Mouse (Mus musculus) neural tube, embryonic 12.5 days (tissue): ENCODE measurements around the gene Egf. TPM values are rescaled to one million over a fixed set of nuclear protein-coding genes. Genes with fewer than 3 reads are reported as not detected.

Experiments
- ATAC-seq: fragments of 200-750 bp; cut with Nextera tagmentation; 2 replicates; pipeline ENCODE4 v1.8.0; 2017; ENCODE audit warnings: low read depth, mild to moderate bottlenecking, moderate TSS enrichment, moderate library complexity; ENCODE audit not compliant: low FRiP score
- H3K27ac ChIP-seq: fragments of 300-500 bp; sonication (generic); 2 replicates; pipeline ENCODE4 v1.5.1; 2016
- H3K27me3 ChIP-seq: fragments of 300-500 bp; sonication (generic); replicated peaks from 2 replicates; pipeline ENCODE4 v1.6.1; 2016; ENCODE audit warnings: mild to moderate bottlenecking
- H3K36me3 ChIP-seq: fragments of 300-500 bp; sonication (generic); 2 replicates; pipeline ENCODE4 v1.6.1; 2016; ENCODE audit warnings: mild to moderate bottlenecking
- H3K4me1 ChIP-seq: fragments of 300-500 bp; sonication (generic); 2 replicates; pipeline ENCODE4 v1.6.1; 2016
- H3K4me2 ChIP-seq: fragments of 300-500 bp; sonication (generic); replicated peaks from 2 replicates; pipeline ENCODE4 v1.6.1; 2016; ENCODE audit warnings: mild to moderate bottlenecking
- H3K4me3 ChIP-seq: fragments of 300-500 bp; sonication (generic); 2 replicates; pipeline ENCODE4 v1.5.1; 2016
- H3K9ac ChIP-seq: fragments of 300-500 bp; sonication (generic); 2 replicates; pipeline ENCODE4 v1.6.1; 2016; ENCODE audit warnings: mild to moderate bottlenecking
- H3K9me3 ChIP-seq: fragments of 300-500 bp; sonication (generic); 2 replicates; pipeline ENCODE4 v1.6.1; 2016; ENCODE audit warnings: mild to moderate bottlenecking
- WGBS: fragments of 180-500 bp; shearing (Covaris S2); methylation state at CpG from one replicate; pipeline ENCODE4 v1.1.7; 2016; 5-methylcytosine and 5-hydroxymethylcytosine counted together
- polyA plus RNA-seq: library from polyadenylated mRNA; unstranded; fragments of >200 nt; fragmentation: Nextera tagmentation; extraction: Ambion mirVana; gene quantifications from 2 replicates; pipeline ENCODE4 v1.2.1, GENCODE M21; 2016

Gene Egf
- polyA plus RNA-seq, 1 experiment from 2014 or later: 1.8 TPM

DNA sequence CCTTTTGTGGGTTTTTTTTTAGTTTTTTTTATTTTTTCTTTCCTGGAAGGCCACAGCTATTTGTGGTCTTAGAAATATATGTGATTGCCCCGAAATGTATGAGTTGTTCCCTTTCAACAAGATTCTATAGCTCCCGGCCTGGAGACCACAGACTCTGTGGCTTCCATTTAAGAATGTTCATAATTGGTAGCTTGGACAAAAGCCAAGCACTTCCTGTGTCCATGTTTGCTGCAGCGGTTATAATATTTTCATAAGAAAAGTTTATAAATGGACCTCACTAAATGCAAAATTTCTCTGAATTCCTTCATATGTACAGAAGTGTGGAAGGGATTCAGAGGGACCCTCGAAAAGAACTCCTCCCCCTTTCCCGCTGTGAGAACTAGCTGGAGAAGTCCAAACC, 108.3 kb downstream of the Egf start:
- ATAC-seq: no peak
- 83% methylated on average over 5 of the region's 5 CpGs for WGBS
- no peak overlapping the region for H3K4me3 ChIP-seq
- no peak overlapping the region for H3K9ac ChIP-seq
- peaks cover 8% of the 10 kb centered on the region for H3K4me1 ChIP-seq
- no peaks in the 10 kb centered on the region for H3K36me3 ChIP-seq
- H3K27ac ChIP-seq: no peak overlapping the region
- H3K9me3 ChIP-seq: no peaks in the 10 kb centered on the region
- H3K27me3 ChIP-seq: no peaks in the 10 kb centered on the region
- H3K4me2 ChIP-seq: no peak overlapping the region

DNA sequence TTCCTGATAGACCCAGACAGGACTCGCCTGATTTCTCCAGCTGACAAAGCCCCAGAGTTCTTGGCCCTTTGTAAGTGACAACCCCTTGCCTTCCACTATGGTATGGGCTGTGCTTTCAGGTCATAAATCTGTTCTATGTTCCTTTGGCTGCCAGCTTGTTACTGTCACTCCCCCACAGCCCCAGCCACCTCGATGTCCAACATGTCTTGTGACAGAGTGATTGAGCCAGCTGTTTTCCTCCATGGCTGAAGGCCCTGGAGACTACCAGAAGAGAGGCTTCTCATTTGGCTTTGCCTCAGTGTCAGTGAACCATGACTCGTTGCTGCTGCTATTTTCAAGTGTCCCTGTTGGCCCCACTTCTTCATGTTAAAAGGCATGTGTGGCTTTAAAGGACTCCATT, 109.7 kb downstream of the Egf start:
- Histone ChIP-seq H3K27me3 (no peaks in the 10 kb centered on the region), H3K9me3 (no peaks in the 10 kb centered on the region), H3K36me3 (no peaks in the 10 kb centered on the region), H3K4me3 (no peak overlapping the region), H3K27ac (no peak overlapping the region), H3K4me2 (no peak overlapping the region), H3K4me1 (peaks cover 8% of the 10 kb centered on the region), H3K9ac (no peak overlapping the region)
- 41% methylated on average over 3 of the region's 3 CpGs for WGBS
- ATAC-seq: no peak

DNA sequence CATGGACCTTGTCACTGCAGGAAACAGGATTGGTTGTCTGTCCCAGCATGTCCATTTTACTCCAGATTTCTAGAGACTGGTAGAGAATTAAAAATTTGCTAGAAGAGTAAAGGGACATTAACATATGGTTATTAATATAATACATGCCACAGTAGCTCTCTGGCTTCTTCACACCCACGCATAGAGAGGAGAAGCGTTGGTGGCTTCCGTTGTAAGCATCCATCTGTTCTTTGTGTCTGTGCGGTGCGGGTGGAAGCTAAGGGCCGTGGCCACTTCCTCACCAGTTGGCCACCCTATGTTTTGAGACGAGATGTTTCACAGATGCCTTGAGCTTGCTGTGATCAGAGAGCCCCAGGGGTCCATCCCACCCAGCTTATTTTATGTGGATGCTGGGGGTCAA, 113.5 kb downstream of the Egf start:
- Histone ChIP-seq H3K36me3 (no peaks in the 10 kb centered on the region), H3K27me3 (no peaks in the 10 kb centered on the region), H3K4me1 (peaks cover 13% of the 10 kb centered on the region), H3K4me2 (no peak overlapping the region), H3K9ac (no peak overlapping the region), H3K4me3 (no peak overlapping the region), H3K9me3 (no peaks in the 10 kb centered on the region), H3K27ac (no peak overlapping the region)
- ATAC-seq: no peak
- WGBS: 86% methylated on average over 7 of the region's 7 CpGs

DNA sequence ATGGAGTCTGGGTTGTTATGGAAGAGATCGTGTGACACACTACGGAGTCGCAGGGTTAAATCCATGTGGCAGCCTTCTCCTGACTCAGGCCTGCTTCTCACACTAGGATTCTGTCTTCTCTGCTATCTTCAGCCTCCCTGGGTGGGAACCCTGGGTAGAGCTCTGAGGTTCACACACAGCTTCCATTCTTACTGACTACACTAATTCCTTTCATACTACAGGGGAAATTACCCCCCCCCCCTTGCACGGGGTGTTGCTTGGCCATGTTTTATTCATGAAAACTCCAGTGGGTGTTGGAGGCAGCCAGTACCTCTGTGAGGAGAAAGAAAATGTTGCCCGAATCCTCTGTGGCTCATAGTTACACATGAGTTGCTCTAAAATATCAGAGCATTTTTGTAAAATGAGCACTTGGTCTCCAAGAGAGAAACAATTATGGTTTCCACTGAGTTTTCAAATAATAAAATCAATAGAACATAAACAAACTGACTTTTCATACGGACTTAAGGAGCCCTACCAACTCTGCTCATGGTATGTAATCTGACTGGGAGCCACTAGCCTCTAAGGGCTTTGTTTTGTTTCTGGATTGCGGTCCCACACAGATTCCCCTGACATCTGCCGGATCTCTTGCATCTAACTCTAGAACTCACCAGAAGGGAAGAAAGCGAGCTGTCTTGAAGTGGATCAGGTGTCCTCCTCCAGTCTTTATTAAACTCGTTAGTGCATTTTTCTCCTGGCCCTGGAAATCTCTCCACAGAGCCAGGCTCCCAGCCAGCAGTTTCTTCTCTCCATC, 114.7 kb downstream of the Egf start:
- Histone ChIP-seq H3K4me2 (no peak overlapping the region), H3K4me1 (peaks cover 8% of the 10 kb centered on the region), H3K9me3 (no peaks in the 10 kb centered on the region), H3K4me3 (no peak overlapping the region), H3K36me3 (no peaks in the 10 kb centered on the region), H3K9ac (no peak overlapping the region), H3K27me3 (no peaks in the 10 kb centered on the region), H3K27ac (no peak overlapping the region)
- ATAC-seq: peak; percentile 74
- WGBS: 65% methylated on average over 10 of the region's 10 CpGs

DNA sequence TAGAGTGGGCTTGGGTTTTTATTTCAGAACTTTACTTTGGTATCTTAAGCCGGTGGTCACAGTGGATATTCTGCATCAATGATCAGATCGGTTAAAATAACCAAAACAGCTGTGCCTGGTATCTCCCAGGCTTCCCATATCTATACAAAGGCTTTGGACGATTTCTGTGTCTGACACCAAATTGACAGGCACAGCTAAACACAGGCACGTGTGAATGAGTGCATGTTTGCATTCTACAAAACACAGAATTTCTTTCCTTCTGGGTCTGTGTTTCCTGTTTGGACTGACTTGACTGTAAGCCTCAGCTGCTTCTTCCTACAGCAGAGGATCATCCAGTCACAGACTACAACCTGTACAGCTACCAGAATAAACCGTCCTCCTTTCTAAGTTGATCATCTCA, 115.4 kb downstream of the Egf start:
- H3K4me1 ChIP-seq: peaks cover 5% of the 10 kb centered on the region; the same call in 1 of the 2 replicates
- H3K4me3 ChIP-seq: no peak overlapping the region
- H3K9me3 ChIP-seq: no peaks in the 10 kb centered on the region
- 74% methylated on average over 5 of the region's 5 CpGs for WGBS
- no peaks in the 10 kb centered on the region for H3K27me3 ChIP-seq
- H3K9ac ChIP-seq: no peak overlapping the region
- no peak overlapping the region for H3K4me2 ChIP-seq
- no peak for ATAC-seq
- H3K36me3 ChIP-seq: no peaks in the 10 kb centered on the region
- no peak overlapping the region for H3K27ac ChIP-seq

DNA sequence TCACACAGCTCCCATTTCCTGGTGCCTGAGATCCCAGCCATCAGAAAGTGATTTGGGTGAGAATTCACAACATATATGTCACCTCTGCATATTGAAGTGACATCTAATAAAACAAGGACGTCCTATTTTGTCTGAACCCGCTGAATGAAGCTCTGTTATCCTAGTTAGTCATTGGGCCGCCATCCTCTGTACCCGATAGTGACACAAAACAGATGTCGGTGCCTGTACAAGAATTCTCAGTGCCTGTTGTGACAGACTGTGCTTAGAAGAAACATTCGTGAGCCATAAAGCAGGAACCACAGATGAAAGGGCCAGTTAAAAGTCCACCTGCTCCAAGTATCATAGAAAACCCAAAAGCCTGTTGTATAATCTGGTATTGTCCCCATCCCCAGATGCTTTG, 117.7 kb downstream of the Egf start:
- peaks cover 5% of the 10 kb centered on the region; the same call in 1 of the 2 replicates for H3K4me1 ChIP-seq
- H3K9ac ChIP-seq: no peak overlapping the region
- no peak overlapping the region for H3K4me2 ChIP-seq
- H3K9me3 ChIP-seq: no peaks in the 10 kb centered on the region
- H3K27me3 ChIP-seq: no peaks in the 10 kb centered on the region
- H3K36me3 ChIP-seq: peaks cover 9% of the 10 kb centered on the region; the same call in 1 of the 2 replicates
- ATAC-seq: no peak
- no peak overlapping the region for H3K27ac ChIP-seq
- 91% methylated on average over 6 of the region's 6 CpGs for WGBS
- H3K4me3 ChIP-seq: no peak overlapping the region

DNA sequence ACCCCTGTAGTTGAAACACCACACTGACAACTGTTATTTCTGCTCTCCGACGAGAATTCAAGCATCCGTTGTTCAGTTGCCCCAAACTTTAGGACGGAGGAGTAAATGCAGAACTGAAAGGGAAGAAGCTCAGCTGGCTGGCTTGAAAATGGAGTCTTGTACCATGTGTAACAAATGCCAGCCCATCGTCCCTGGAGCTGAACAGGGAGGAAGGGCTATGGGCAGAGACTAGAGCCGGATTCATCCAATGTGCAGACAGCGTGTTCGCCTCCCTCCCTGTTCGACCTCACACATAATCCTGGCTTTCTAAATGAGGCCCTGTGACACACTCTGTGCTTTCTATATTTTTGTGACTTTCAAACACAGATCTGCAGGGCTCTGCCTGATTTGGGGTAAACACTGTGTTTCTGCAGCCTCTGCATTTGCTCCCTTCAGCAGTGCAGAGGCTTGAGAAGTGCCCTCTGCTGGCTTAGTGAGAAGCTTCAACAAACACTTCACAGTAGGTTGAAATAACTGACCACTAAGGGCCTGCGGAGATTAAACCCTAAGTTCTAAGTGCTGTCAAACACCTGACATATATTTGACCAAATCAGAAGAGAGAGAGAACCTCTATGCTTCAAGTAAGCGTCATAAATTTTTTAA, 120.7 kb downstream of the Egf start:
- Histone ChIP-seq H3K9ac (no peak overlapping the region), H3K27me3 (no peaks in the 10 kb centered on the region), H3K27ac (no peak overlapping the region), H3K4me2 (no peak overlapping the region), H3K4me3 (no peak overlapping the region), H3K36me3 (peaks cover 18% of the 10 kb centered on the region; the same call in 1 of the 2 replicates), H3K4me1 (no peaks in the 10 kb centered on the region), H3K9me3 (no peaks in the 10 kb centered on the region)
- ATAC-seq: no peak
- WGBS: 88% methylated on average over 11 of the region's 11 CpGs

DNA sequence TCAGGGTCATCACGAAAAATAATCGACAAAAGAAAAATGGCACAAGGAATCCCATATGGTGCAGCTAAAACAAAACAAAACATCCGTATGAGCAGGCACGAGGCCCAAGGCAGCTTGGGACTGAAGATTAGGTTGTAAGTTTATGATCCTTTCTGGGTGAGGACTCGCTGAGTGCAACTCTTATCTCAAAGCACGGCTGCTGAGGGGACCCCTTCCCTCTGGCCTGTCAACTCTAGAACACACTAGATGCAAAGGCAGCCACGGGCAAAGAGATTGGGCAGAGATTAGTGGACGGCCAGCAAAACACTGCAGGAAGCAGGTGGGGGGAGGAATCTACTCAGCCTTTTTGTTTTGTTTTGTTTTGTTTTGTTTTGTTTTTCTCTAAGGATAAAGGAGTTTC, 121.6 kb downstream of the Egf start:
- no peak for ATAC-seq
- WGBS: 86% methylated on average over 8 of the region's 8 CpGs
- no peak overlapping the region for H3K4me2 ChIP-seq
- no peak overlapping the region for H3K4me3 ChIP-seq
- H3K27ac ChIP-seq: no peak overlapping the region
- H3K4me1 ChIP-seq: no peaks in the 10 kb centered on the region
- no peaks in the 10 kb centered on the region for H3K9me3 ChIP-seq
- no peaks in the 10 kb centered on the region for H3K27me3 ChIP-seq
- H3K9ac ChIP-seq: no peak overlapping the region
- H3K36me3 ChIP-seq: peaks cover 19% of the 10 kb centered on the region; the same call in 1 of the 2 replicates

DNA sequence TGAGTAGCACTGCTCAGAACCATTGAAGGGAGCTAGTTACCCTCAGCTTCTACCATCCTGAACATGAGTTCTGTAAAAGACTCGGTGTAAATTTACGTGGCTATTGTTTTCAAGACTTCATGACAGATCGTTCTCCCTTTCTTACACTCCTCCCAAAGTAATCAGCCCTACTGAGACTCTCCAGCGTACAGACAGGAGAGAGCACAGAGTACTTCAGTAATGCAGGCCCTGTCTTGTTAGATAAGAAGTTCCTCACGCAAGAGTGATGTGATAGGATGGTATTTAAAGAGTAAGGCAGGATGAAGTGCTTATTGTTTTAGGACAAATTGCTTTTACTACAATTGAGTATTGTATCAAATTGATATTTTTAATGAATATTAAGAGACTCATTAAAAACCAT, 123.3 kb downstream of the Egf start:
- Histone ChIP-seq H3K4me3 (no peak overlapping the region), H3K4me2 (no peak overlapping the region), H3K27ac (no peak overlapping the region), H3K27me3 (no peaks in the 10 kb centered on the region), H3K4me1 (no peaks in the 10 kb centered on the region), H3K9ac (no peak overlapping the region), H3K9me3 (no peaks in the 10 kb centered on the region), H3K36me3 (peaks cover 19% of the 10 kb centered on the region; the same call in 1 of the 2 replicates)
- ATAC-seq: no peak
- 92% methylated on average over 5 of the region's 5 CpGs for WGBS

DNA sequence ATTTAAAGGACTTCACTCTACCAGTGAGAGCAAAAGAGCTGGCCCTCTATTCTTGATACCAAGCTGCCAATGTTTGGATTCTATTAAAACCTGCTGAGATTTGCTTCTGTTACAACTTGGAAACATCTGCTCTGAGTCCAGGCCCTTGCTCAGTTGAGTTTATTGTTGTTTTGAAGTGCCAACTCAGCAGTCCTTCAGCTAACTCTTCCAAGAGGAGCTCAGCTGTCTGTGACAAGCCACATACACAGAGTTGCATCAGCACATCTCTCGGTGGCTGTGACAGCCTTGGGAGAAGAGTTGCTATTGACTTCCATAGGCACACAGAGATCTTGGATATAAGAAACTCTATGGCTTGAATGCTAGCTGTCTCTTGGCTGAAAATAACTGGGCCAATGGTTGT, 124.1 kb downstream of the Egf start:
- Histone ChIP-seq H3K36me3 (peaks cover 19% of the 10 kb centered on the region; the same call in 1 of the 2 replicates), H3K27ac (no peak overlapping the region), H3K9ac (no peak overlapping the region), H3K9me3 (no peaks in the 10 kb centered on the region), H3K4me2 (no peak overlapping the region), H3K27me3 (no peaks in the 10 kb centered on the region), H3K4me3 (no peak overlapping the region), H3K4me1 (no peaks in the 10 kb centered on the region)
- no peak for ATAC-seq
- WGBS: 82% methylated on average over 1 of the region's 1 CpGs
